Mouse (Mus musculus) heart, adult 2 months (tissue): ENCODE data around the gene Gnat1. TPM values are rescaled to one million over a fixed set of nuclear protein-coding genes. Genes with fewer than 3 reads are reported as not detected.

Experiments used
- DNase-seq, 2 experiments: peaks; one replicate each; pipeline ENCODE4 v3.0.0; 2021
- H3K27ac ChIP-seq: fragments of 200-600 bp; 2 replicates; pipeline ENCODE4 v1.8.1; 2022
- H3K27me3 ChIP-seq: fragments of 200-500 bp; 2 replicates; pipeline ENCODE4 v1.6.1; 2012; ENCODE audit warnings: mild to moderate bottlenecking, low read length, inconsistent platforms, mixed read lengths; ENCODE audit not compliant: control insufficient read depth, insufficient read depth
- H3K36me3 ChIP-seq: fragments of 200-500 bp; 2 replicates; pipeline ENCODE4 v1.6.1; 2012; ENCODE audit warnings: low read length, inconsistent platforms; ENCODE audit not compliant: control insufficient read depth, insufficient read depth
- H3K4me1 ChIP-seq: fragments of 200-500 bp; 2 replicates; pipeline ENCODE4 v1.6.1; 2011; ENCODE audit warnings: low read length; ENCODE audit not compliant: control insufficient read depth, insufficient read depth
- H3K4me3 ChIP-seq: fragments of 200-600 bp; 2 replicates; pipeline ENCODE4 v1.8.1; 2022
- H3K79me2 ChIP-seq: fragments of 200-500 bp; replicated peaks from 2 replicates; pipeline ENCODE4 v1.6.1; 2012; ENCODE audit warnings: mild to moderate bottlenecking, inconsistent platforms, low read length, moderate library complexity, mixed read lengths; ENCODE audit not compliant: control insufficient read depth, insufficient read depth
- H3K9ac ChIP-seq: fragments of 200-500 bp; 2 replicates; pipeline ENCODE4 v1.6.1; 2012; ENCODE audit warnings: low read depth, mild to moderate bottlenecking, control low read depth, inconsistent platforms, low read length, mixed read lengths
- CTCF ChIP-seq: fragments of 200-600 bp; IDR thresholded peaks from 2 replicates; pipeline ENCODE4 v1.8.1; 2022; ENCODE audit warnings: antibody characterized with exemption, mild to moderate bottlenecking, moderate library complexity
- EP300 ChIP-seq: fragments of 200-500 bp; IDR thresholded peaks from 2 replicates; pipeline ENCODE4 v1.6.1; 2011; ENCODE audit warnings: low read depth, low read length, control low read depth; ENCODE audit not compliant: insufficient read depth
- POLR2A ChIP-seq: fragments of 200-500 bp; IDR thresholded peaks from 2 replicates; pipeline ENCODE4 v1.6.1; 2011; ENCODE audit warnings: mild to moderate bottlenecking, low read depth, low read length, control low read depth; ENCODE audit not compliant: insufficient read depth
- WGBS: fragments of 180-500 bp; shearing (Covaris S2); methylation state at CpG from one replicate; pipeline ENCODE4 v1.1.7; 2018; 5-methylcytosine and 5-hydroxymethylcytosine counted together
- intact Hi-C: fragments of 180-260 bp; cut with DNase I; formaldehyde crosslinking; loops from one replicate; pipeline ENCODE4 v1.15.1; 2025
- polyA plus RNA-seq: library from polyadenylated mRNA; depleted of rRNA; stranded (reverse); fragments of >200 nt; gene quantifications from 2 replicates; pipeline ENCODE4 v1.2.3, GENCODE M21; 2012
- total RNA-seq, 2 experiments: library from RNA; stranded (reverse); gene quantifications; 2 replicates each; pipeline ENCODE4 v1.2.3; 2021

The Gnat1 gene
- total and polyA plus RNA-seq, 3 experiments: not detected

DNA sequence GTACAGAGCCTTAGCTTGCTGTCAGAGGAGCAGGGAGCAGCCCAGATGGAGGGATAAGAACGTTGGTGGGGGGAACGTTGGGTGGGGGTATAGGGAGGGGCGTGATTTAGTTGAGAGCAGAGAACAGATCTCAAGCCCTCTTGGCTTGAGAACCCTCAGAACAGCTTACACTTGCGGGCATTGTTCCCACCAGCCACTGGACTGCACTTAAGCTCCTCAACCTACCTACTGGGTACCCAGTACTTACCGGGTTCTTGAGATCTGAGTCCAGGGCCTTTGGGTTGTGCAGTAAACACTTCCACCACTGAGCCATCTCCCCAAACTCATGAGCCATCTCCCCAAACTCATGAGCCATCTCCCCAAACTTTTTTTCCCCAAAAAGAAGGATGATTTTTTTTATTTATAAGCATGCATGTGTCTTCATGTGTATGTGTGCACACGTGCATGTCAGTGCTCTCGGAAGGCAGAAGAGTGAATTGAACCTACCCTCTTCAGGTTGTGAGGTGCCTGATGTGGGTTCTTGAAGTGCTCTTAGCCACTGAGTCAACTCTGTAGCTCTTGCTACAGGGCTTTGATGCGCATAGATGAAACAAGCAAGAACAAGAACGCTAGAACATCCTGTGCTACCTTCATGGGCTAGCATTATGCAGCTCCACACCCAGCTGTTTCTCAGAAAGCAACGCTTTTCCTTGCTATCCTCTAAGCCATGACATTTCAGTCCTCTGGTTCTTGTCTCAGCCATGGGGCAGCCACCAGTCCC lies 39.4 kb upstream of the Gnat1 start:
- Histone ChIP-seq H3K79me2 (no peaks in the 10 kb centered on the region), H3K27ac (no peak overlapping the region), H3K4me3 (no peak overlapping the region), H3K4me1 (peaks cover 11% of the 10 kb centered on the region), H3K36me3 (no peaks in the 10 kb centered on the region), H3K27me3 (no peaks in the 10 kb centered on the region), H3K9ac (no peak overlapping the region)
- 80% methylated on average over 10 of the region's 10 CpGs for WGBS
- intact Hi-C loops: no loop called here
- DNase-seq: no peak
- no peak for TF ChIP-seq CTCF
- TF ChIP-seq POLR2A: no peak
- no peak for TF ChIP-seq EP300

DNA sequence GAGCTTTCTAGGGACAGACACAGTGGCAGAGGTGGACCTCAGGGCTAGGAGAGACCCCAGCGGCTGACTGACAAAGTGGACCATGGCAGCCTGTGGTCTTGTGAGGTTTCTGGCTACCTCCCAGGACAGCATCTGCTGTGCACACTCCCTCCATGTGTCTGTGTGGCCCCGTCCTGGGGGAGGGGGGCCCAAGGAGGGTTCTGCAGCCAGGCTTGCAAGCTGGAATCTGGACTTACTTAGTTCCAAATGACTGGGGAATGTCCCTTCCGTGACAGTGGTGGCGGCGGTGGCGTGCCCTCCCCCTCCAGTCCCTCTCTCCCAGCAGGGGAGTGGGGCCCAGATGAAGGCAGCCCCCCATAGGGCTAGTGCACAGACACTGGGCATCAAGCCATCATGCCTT lies 37.4 kb upstream of the Gnat1 start:
- Histone ChIP-seq H3K9ac (no peak overlapping the region), H3K27me3 (no peaks in the 10 kb centered on the region), H3K27ac (no peak overlapping the region), H3K36me3 (no peaks in the 10 kb centered on the region), H3K4me3 (no peak overlapping the region), H3K4me1 (peaks cover 12% of the 10 kb centered on the region), H3K79me2 (no peaks in the 10 kb centered on the region)
- intact Hi-C loops: no loop called here
- DNase-seq: no peak
- WGBS: 71% methylated on average over 6 of the region's 6 CpGs
- TF ChIP-seq CTCF: no peak
- TF ChIP-seq POLR2A: no peak
- TF ChIP-seq EP300: no peak

DNA sequence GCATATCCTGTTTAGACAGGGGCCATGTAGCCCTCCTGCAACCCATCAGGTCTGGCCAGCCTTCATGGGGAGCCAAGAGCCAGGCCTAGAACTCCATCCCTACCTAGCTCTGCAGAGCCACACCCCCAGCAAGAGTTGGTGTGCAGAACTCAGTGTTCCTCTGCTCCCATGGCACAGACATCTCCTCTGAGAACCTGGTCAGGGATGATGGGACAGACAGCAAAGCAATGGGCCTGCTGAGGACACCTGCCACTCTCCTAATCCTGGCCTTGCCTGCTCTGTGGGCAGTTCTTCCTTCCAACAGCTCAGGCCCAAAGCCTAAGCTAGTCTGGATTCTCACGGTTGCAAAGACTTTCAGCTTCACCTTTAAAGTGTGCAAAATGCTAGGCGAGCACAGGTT lies 36.1 kb upstream of the Gnat1 start:
- Histone ChIP-seq H3K4me3 (no peak overlapping the region), H3K27me3 (no peaks in the 10 kb centered on the region), H3K27ac (no peak overlapping the region), H3K4me1 (peaks cover 12% of the 10 kb centered on the region), H3K36me3 (no peaks in the 10 kb centered on the region), H3K9ac (no peak overlapping the region), H3K79me2 (no peaks in the 10 kb centered on the region)
- 92% methylated on average over 2 of the region's 2 CpGs for WGBS
- TF ChIP-seq EP300 (no peak), POLR2A (no peak), CTCF (no peak)
- intact Hi-C loops: no loop called here
- DNase-seq: no peak

DNA sequence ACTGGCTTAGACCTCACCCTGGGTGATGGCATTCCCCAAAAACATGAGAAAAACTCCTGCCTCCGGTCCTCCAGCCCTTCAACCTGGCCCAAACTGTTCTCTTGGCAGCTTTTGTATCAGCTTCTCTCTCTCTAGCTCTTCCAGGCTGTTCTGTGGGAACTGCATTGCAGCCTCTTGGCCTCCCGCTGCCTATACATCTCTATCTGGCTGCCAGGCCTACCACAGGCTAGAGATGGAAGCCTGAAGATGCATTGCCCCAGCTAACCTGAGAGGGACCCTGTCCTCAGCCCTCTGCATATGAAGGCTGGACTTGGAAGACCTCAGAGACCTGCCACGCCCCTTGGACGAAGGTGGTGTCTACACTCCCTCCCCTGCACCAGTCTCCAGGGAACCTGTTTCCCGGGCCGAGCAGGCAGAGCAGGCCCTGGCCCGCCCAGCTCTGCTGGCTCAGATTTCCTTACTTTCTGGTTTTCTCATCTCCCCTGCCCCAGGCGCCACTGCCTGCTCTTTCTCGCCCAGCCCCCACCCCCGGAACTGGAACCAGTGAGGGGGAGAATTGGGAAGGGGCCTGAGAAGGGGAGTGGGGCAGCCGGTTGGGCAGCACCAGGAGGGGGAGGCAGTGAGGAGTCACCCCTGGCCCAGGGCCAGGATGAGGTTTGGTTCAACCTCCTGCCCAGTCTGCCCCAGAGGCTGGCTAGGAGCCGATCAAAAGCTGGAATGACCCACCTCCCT lies 34.9 kb upstream of the Gnat1 start:
- Histone ChIP-seq H3K9ac (no peak overlapping the region), H3K4me3 (no peak overlapping the region)
- intact Hi-C loops: no loop called here

DNA sequence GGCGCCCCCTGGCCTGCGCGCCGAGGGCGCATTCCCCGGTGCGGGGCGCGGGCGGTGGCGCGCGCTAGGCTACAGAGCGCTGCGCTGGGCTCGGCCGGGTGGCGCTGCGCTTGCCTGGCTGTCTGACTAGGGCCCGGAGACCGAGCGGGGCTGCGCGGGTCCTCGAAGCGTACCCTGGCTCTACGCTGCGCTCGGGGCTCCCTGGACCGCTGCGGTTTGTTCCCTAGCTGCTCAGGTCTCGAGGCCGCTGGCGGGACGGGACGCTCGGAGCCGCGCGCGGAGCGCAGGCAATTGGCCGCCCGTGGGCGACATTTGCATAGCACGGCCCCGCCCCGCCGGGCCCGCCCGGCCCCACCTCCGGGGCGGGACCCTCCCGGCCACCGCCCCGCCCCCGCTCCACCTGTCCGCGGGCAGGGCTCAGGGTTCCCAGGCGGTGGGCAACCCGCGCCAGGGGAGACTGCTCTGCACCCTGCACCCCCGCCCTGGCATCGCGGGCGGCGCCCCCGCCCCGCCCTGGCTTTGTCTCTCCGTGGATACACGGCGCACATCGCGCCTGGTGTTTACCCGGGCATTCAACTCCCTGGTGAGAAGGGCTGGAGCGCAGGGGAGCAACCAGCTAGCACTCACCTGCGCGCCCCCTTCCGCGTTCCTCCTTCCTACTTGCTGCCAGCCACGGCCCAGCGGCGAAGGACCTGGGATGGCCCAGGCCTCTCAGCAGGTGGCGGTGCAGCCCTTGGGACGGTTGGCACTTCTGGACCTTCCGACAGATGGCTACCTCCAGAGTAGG lies 30.4 kb upstream of the Gnat1 start, which contains the start of gene Sema3f:
Sema3f (minus strand) TSS at position 779 of the 787 bp plus-strand sequence.
- peak; percentile 85 to 89 for DNase-seq
- peak within 1 kb of the TSS; percentile 83 for H3K9ac ChIP-seq
- no peaks in the 10 kb centered on the region for H3K36me3 ChIP-seq
- peak within 1 kb of the TSS; percentile 60 for H3K4me3 ChIP-seq
- H3K27me3 ChIP-seq: no peaks in the 10 kb centered on the region
- peak; percentile 77 for TF ChIP-seq POLR2A
- no peak for TF ChIP-seq EP300
- peak; percentile 64 for TF ChIP-seq CTCF
- peak within 1 kb of the TSS; percentile 79 for H3K27ac ChIP-seq
- 2% methylated on average over 79 of the region's 86 CpGs for WGBS
- peaks cover 8% of the 10 kb centered on the region for H3K4me1 ChIP-seq
- no peaks in the 10 kb centered on the region for H3K79me2 ChIP-seq
- intact Hi-C loops: loop anchor here (2.0 kb wide), 2 partner anchors 25 to 29 kb away; no protein-coding TSS in a partner anchor

More for the DNA sequence above, 34.9 kb upstream of the Gnat1 start:
- H3K4me1 ChIP-seq: peaks cover 12% of the 10 kb centered on the region
- H3K79me2 ChIP-seq: no peaks in the 10 kb centered on the region
- peak; percentile 65 to 66 for DNase-seq
- H3K27me3 ChIP-seq: no peaks in the 10 kb centered on the region
- H3K36me3 ChIP-seq: no peaks in the 10 kb centered on the region
- WGBS: 28% methylated on average over 12 of the region's 12 CpGs
- TF ChIP-seq POLR2A (no peak), EP300 (no peak), CTCF (peak; percentile 18; the same call in 1 of the 2 replicates)
- peak overlapping the region; percentile 59 for H3K27ac ChIP-seq
